Mouse (Mus musculus) 3134 (cell line): ENCODE results near the gene Ch25h.

Source experiments
- DNase-seq: peaks from one replicate; pipeline ENCODE4 v3.0.0-alpha.2; 2011; ENCODE audit warnings: low spot score; ENCODE audit not compliant: insufficient read length; ENCODE audit errors: extremely low read depth

The Ch25h gene

DNA sequence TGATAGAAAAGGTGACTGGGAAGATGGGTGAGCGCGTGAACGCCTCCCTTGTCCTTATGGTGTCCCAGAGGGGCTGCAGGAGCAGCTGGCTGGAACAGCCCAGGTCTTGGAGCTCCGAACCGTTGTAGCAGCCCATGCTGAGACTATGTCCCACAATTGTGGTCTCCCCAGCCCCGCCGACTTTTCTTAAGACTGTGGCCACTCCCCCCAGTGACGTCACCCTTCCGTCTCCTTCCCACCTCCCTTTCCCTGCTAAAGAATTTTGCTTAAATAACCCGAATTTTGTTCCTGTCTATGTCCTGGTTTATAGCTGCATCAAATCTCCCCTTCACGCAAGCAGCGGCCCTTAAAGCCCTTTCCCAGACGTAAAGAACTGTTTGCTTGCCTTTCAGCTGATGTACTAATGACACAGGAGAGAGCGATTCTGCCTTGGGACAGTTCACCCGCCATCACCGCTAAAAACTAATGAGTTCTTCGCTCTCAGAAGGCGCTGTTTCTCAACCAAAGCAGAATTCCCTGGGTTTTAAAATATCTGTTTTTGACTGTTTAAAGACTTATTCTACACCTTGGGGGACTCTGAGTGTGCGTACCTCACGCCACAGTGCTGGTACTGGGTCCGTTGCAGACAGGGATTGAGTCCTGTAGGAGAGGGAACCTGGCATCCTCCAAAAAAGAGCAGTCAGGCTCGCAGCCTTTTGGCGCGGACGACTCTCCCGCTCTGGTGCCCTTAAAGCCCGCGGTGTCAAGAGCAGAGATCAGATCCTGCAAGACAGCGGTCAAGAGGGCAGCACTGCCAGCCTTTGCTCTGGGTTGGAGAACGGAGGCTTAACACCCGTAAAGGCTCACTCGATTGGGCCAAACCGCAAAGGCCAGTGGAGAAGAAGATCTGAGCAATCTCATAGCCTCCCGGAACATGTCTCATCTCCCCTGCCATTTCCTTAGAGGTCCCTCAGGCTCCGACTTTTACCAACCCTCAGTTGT lies at the start of gene Ch25h:
Ch25h (minus strand) TSS at position 174 of the 981 bp plus-strand sequence.
- no peak for DNase-seq

GRCm38 (mm10) chr19:34524646-34525045 lies 49.7 kb upstream of the Ch25h start:
- DNase-seq: no peak

DNA sequence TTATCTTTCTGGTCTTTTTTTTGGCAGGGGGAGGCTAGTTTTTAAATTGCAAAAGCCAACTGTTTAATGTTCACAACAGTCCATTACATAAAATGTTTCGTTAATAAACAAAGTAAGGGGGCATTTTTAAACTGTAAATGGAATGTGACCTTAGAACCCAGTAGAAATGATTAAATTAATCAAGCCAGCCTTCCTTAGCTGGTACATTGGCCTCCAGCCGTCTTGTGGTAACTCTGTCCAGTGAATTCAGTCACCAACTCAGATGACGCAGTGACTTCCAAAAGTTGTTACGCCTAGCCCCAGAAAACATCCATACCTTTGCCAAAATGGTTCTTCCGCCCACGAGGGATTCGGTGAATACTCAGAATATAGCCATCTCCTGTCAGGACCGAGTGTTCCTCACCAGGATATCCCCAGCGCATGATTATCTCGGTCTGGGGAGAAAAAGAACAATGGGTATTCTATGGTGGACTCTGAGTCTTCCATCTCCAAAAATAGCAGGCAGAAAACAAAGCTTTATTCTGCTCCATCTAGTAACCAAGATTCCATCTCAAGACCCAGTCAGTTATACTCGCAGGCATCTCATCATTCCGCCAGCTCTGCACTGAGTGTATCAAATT lies 48.3 kb upstream of the Ch25h start:
- no peak for DNase-seq

GRCm38 (mm10) chr19:34521978-34522377 lies 47.0 kb upstream of the Ch25h start:
- DNase-seq: no peak

GRCm38 (mm10) chr19:34521361-34521760 lies 46.4 kb upstream of the Ch25h start:
- DNase-seq: no peak

DNA sequence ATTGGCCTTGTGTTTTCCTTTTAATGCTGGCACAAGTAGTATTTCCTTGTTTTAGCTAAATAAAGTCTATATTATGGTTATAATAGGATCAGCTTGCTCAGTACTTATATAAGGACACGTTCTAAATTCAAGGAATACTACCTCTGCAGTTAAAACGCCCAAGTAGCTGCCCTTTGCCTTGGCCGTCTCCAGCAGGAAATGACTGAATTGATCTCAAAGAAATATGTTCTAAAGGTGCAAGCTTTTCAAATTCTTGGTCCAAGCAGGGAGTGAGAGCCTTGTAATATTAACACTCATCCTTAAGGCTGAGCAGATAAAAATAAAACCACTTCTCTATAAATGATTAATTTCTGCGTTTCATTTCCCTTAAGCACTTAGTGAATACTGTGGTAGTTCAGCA lies 45.1 kb upstream of the Ch25h start:
- no peak for DNase-seq

DNA sequence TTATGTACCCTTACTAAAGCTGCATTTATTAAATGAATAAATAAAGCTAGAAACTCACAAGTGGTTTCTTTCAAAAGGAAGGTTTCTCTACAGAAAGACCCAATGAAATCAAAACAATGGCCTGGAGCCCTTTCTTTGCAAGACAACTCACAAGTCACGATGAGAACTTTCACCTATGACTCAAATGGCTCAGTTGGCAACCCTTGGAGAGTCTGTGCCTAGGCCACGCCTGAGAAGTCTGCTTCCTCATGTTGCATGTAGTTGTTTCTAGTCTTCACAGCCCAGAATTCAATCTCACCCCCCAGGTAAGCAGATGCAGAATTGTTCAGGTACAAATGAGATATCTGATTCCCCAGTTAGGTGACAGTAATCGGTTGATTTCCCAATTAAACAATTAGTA lies 44.7 kb upstream of the Ch25h start:
- DNase-seq: no peak

GRCm38 (mm10) chr19:34518786-34519185 lies 43.8 kb upstream of the Ch25h start:
- no peak for DNase-seq

DNA sequence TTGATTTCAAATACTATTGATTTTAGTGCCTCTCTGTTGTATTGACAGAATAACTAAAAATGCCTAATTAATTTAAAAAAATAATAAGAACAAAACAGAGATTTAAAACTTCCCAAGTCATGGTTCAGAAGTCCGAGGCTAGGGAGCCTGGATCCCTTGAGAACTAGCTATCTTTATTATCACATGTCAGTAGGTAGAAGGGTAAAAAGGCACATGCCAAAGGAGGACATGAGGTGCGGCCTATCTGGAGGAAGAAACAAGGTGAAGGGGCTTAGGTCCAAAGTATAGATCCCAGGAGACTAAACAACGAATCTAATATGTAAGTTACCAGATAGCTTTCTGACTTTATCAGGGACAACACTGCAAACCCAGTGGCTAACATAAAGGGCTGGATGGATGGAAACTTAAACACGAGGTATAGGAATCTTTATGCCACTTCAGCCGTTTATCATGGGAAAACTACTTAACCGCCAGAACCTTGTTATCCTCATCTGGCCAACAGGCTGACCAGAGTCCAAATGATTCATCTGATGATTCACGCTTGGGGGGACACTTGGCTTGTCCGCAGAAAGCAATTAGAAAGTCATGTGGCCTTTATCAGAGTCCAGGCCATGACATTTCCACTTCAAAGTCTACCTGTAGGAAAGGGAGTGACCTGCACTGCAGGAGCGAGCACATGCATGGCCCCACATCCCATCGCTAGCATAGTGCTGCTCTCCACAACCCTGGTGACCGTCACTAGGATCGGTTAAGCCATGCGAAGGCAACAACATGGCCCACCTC lies 43.0 kb upstream of the Ch25h start:
- DNase-seq: peak; percentile 22

DNA sequence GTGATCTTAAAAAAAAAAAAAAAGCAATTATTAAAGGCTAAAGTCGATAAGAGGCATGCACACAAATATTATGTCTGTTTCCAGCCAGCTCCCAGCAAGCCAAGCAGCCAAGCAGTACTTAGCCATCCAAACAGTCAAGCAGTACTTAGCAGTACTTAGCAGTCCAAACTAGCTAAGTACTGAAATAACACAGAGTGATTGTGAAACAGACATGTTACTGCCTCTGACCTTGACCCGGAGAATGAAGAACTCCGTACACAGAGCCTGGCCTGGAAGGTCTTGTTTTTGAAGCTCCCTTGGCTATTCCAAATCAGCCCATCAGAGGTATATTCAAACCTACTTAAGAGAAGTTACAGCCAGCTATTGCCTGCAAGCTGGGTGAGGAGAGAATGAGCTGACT lies 42.2 kb upstream of the Ch25h start:
- no peak for DNase-seq

GRCm38 (mm10) chr19:34516346-34516745 lies 41.4 kb upstream of the Ch25h start:
- DNase-seq: no peak

- no peak for DNase-seq
These were observed 40.7 kb upstream of the Ch25h start for GRCm38 (mm10) chr19:34515681-34516080.

GRCm38 (mm10) chr19:34511528-34511927 lies 36.6 kb upstream of the Ch25h start:
- DNase-seq: no peak

DNA sequence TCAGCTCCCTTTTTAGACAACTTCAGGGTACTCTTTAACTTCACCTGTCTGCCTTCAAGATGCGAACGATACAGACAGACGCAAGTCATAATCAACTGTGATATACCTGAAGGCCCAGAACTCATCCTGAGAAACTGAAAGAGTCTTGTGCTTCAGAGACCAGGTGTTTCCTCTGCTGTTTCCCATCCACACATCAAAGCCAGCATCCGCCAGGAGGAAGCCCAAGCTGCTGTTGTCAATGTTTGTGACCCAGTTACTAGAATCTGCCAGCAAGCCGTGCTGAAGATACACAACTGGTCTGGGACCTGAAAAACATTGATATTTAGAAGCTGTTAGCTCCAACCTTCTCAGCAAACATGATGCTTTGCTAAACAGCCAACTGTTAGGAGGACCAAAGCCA lies 35.8 kb upstream of the Ch25h start:
- DNase-seq: no peak

- no peak for DNase-seq
These were observed 30.3 kb upstream of the Ch25h start for GRCm38 (mm10) chr19:34505161-34505721.

DNA sequence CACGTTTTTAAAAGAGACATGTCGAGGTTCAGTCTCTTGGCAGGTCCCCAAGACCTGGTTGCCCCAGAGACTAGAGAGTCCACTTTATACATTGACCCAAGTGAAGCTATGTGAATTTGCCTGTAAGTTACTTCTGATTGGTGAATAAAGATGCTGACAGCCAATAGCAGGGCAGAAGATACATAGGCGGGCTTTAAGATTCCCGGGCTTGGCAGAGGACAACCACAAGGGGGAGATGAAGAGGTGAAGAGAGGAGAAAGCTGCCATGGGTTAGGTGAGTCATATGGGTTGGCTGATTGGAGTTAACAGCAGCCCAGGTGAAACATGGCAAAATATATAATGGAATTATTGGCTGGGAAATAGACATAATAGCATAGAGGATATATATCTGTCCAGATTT lies 25.8 kb upstream of the Ch25h start:
- DNase-seq: peak; percentile 56

DNA sequence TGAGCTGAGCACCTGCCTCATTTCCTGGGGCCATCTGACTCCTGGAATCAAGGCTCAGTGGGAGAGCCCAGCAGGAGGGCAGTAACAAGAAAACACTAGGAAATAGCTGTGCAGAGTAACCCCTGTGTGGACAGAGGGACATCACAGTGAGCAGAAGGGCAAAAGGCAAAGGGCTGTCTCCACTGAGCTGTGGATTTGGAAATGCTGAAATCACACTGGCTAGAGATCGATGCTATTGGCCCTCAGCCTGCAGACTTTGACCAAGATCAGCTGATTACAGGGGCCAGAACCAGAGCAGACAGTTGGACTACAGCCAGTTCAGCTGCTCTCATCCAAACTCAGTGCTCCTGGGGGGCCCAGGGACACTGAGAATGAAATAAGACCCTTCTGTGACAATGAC lies 21.4 kb upstream of the Ch25h start:
- DNase-seq: no peak

- DNase-seq: no peak
These were observed 18.9 kb upstream of the Ch25h start for GRCm38 (mm10) chr19:34493859-34494258.

GRCm38 (mm10) chr19:34483547-34483946 lies 8.6 kb upstream of the Ch25h start:
- DNase-seq: peak; percentile 22

DNA sequence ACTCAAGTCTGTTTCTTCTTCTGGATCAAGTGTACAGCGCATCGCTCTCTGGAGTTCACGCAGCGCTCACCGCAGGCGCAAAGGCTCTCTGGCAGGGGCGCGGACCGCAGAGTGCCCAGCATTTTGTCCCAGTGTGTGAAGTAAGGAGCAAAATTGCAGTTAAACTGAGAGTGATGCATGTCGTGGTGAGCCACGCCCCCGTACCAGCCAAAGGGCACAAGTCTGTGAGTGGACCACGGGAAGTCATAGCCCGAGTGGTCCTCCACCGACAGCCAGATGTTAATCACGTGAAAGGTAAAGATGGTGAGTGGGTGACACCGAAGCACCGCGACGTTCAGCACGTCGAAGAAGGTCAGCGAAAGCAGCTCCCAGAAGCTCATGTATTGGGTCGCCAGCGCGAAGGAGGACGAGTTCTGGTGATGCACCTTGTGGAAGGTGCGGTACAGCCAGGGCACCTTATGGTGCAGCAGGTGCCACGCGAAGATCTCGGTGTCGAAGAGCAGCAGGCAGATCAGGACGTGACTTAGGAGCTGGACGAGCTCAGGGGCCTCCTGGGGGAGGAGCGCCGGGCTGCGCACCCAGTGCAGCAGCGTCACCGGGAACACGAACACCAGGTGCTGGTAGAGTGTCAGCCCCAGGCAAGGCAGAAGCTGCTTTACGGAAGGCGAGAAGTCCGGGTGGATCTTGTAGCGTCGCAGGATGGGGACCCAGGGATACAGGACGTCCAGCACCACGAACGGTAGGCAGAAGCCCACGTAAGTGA lies 555 bp downstream of the Ch25h start:
- peak; percentile 20 for DNase-seq
